Mouse (Mus musculus) spleen, adult 2 months (tissue): Measurements from ENCODE around the gene Acsl3. TPM values are rescaled to one million over a fixed set of nuclear protein-coding genes. Genes with fewer than 3 reads are reported as not detected.

Source experiments
- DNase-seq, 2 experiments: peaks; one replicate each; pipeline versions ENCODE4 v3.0.0 to v3.0.0-alpha.2; 2012 to 2021; ENCODE audit warnings: low spot score in 2 of 2, low read depth in 1 of 2
- H3K27ac ChIP-seq: fragments of 200-500 bp; 2 replicates; pipeline ENCODE4 v1.5.1; 2012; ENCODE audit warnings: low read length, inconsistent platforms; ENCODE audit not compliant: insufficient read depth
- H3K27me3 ChIP-seq: fragments of 200-500 bp; 2 replicates; pipeline ENCODE4 v1.6.1; 2012; ENCODE audit warnings: mild to moderate bottlenecking, moderate library complexity, low read length, inconsistent platforms; ENCODE audit not compliant: control insufficient read depth, insufficient read depth
- H3K36me3 ChIP-seq: fragments of 200-500 bp; 2 replicates; pipeline ENCODE4 v1.6.1; 2012; ENCODE audit warnings: mild to moderate bottlenecking, low read length, inconsistent platforms; ENCODE audit not compliant: control insufficient read depth, insufficient read depth
- H3K4me1 ChIP-seq: fragments of 200-500 bp; 2 replicates; pipeline ENCODE4 v1.6.1; 2011; ENCODE audit warnings: inconsistent platforms; ENCODE audit not compliant: control insufficient read depth, insufficient read depth, insufficient read length
- H3K4me3 ChIP-seq: fragments of 200-500 bp; 2 replicates; pipeline ENCODE4 v1.5.1; 2011; ENCODE audit warnings: mild to moderate bottlenecking, inconsistent platforms; ENCODE audit not compliant: insufficient read depth, insufficient read length; ENCODE audit errors: extremely low read depth
- CTCF ChIP-seq: fragments of 200-500 bp; IDR thresholded peaks from 2 replicates; pipeline ENCODE4 v1.5.1; 2011; ENCODE audit warnings: mild to moderate bottlenecking, inconsistent platforms; ENCODE audit not compliant: insufficient read depth, insufficient read length, insufficient replicate concordance; ENCODE audit errors: extremely low read depth
- POLR2A ChIP-seq: fragments of 200-500 bp; IDR thresholded peaks from 2 replicates; pipeline ENCODE4 v1.6.1; 2011; ENCODE audit warnings: low read depth, low read length, inconsistent platforms
- WGBS: fragments of 180-500 bp; shearing (Covaris S2); methylation state at CpG from one replicate; pipeline ENCODE4 v1.1.7; 2018; 5-methylcytosine and 5-hydroxymethylcytosine counted together
- polyA plus RNA-seq: library from polyadenylated mRNA; depleted of rRNA; stranded (reverse); fragments of >200 nt; gene quantifications from 2 replicates; pipeline ENCODE4 v1.2.3, GENCODE M21; 2012

The Acsl3 gene
- polyA plus RNA-seq, 1 experiment: 1.8 TPM

GRCm38 (mm10) chr1:78658441-78659269, 1.0 kb downstream of the Acsl3 start:
- H3K36me3 ChIP-seq: no peaks in the 10 kb centered on the region
- H3K4me1 ChIP-seq: no peaks in the 10 kb centered on the region; the same call in 1 of the 2 replicates
- H3K4me3 ChIP-seq: peak overlapping the region; percentile 98
- 0 out of 2 replicates have a peak, but pooled peaks cover 3% of the 10 kb centered on the region for H3K27me3 ChIP-seq
- TF ChIP-seq POLR2A (no peak), CTCF (no peak)
- WGBS: 9% methylated on average over 20 of the region's 20 CpGs
- no peak overlapping the region for H3K27ac ChIP-seq
- no peak for DNase-seq

GRCm38 (mm10) chr1:78659270-78659823, 1.7 kb downstream of the Acsl3 start:
- no peak overlapping the region for H3K27ac ChIP-seq
- no peak for TF ChIP-seq CTCF
- TF ChIP-seq POLR2A: no peak
- 0 out of 2 replicates have a peak, but pooled peaks cover 1% of the 10 kb centered on the region for H3K36me3 ChIP-seq
- H3K4me3 ChIP-seq: no peak overlapping the region
- H3K4me1 ChIP-seq: no peaks in the 10 kb centered on the region; the same call in 1 of the 2 replicates
- H3K27me3 ChIP-seq: 0 out of 2 replicates have a peak, but pooled peaks cover 3% of the 10 kb centered on the region
- DNase-seq: no peak
- 86% methylated on average over 4 of the region's 4 CpGs for WGBS

GRCm38 (mm10) chr1:78664326-78664725, 6.7 kb downstream of the Acsl3 start:
- Histone ChIP-seq H3K4me3 (no peak overlapping the region), H3K27me3 (no peaks in the 10 kb centered on the region), H3K27ac (no peak overlapping the region), H3K36me3 (0 out of 2 replicates have a peak, but pooled peaks cover 3% of the 10 kb centered on the region), H3K4me1 (no peaks in the 10 kb centered on the region; the same call in 1 of the 2 replicates)
- TF ChIP-seq CTCF (no peak), POLR2A (no peak)
- 91% methylated on average over 4 of the region's 4 CpGs for WGBS
- DNase-seq: no peak

DNA sequence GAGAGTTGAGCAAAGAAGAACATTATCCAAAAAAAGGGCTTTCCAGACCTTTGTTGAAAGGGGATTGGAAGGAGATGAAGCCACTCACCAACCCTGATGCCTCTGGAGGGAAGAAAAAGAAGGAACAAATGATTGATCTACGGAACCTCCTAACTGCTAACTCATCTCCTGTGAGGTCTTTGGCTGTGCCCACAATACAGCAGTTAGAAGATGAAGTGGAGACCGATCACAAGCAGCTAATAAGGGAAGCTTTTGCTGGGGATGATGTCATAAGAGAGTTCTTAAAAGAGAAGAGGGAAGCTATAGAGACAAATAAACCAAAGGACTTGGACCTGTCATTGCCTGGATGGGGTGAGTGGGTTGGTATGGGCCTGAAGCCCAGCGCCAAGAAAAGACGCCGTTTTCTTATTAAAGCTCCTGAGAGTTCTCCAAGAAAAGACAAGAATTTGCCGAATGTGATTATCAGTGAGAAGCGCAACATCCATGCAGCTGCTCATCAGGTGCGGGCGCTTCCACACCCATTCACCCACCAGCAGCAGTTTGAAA, 8.4 kb downstream of the Acsl3 start:
- 0 out of 2 replicates have a peak, but pooled peaks cover 3% of the 10 kb centered on the region for H3K36me3 ChIP-seq
- no peak overlapping the region for H3K27ac ChIP-seq
- 79% methylated on average over 9 of the region's 9 CpGs for WGBS
- DNase-seq: no peak
- TF ChIP-seq POLR2A (no peak), CTCF (no peak)
- H3K4me1 ChIP-seq: no peaks in the 10 kb centered on the region; the same call in 1 of the 2 replicates
- no peak overlapping the region for H3K4me3 ChIP-seq
- no peaks in the 10 kb centered on the region for H3K27me3 ChIP-seq

DNA sequence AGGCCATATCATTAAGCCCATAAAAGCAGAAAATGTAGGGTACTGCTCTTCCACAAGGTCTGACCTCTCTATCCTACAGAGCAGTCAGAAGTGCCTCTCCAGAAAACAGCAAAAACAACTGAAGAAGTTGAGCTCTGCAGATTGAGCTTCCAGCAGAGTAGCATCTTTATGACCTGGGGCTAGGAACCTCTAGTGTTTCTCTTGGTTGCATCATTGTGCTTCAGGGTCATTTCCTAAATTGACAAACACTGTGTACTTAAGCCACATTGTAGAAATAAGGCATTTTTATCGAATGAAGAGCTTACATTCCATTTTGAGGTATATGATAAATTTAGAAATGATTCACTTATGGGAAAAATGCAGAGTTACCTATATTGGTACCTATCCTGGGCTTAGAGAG, 9.0 kb downstream of the Acsl3 start:
- Histone ChIP-seq H3K36me3 (0 out of 2 replicates have a peak, but pooled peaks cover 3% of the 10 kb centered on the region), H3K4me3 (no peak overlapping the region), H3K4me1 (no peaks in the 10 kb centered on the region; the same call in 1 of the 2 replicates), H3K27ac (no peak overlapping the region), H3K27me3 (no peaks in the 10 kb centered on the region)
- DNase-seq: no peak
- TF ChIP-seq POLR2A (no peak), CTCF (no peak)
- WGBS: 89% methylated on average over 1 of the region's 1 CpGs

DNA sequence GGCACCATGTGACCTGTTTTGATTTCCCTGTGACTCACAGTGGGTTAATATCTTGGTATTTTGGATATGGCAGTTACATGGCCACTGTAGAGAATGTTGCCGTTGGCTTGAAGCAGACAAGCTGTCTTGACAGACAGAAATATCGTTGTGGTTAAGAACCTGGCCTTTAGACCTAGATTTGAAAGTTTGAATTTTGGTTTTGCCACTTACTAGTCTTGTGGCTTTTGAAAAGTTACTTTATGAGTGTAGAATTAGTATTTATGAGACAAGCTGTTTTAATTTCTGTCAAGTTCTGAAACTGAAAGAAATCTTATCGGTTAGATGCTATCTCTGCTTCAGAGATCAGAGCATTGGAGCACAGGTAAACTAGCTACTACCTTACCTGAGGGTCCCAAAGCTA, 24.7 kb downstream of the Acsl3 start:
- 40% methylated on average over 3 of the region's 3 CpGs for WGBS
- no peak overlapping the region for H3K4me3 ChIP-seq
- no peaks in the 10 kb centered on the region; the same call in 1 of the 2 replicates for H3K4me1 ChIP-seq
- H3K27me3 ChIP-seq: no peaks in the 10 kb centered on the region
- no peak for DNase-seq
- no peak overlapping the region for H3K27ac ChIP-seq
- H3K36me3 ChIP-seq: peaks cover 1% of the 10 kb centered on the region; the same call in 1 of the 2 replicates
- no peak for TF ChIP-seq CTCF
- TF ChIP-seq POLR2A: no peak
